Mouse (Mus musculus): Measurements from ENCODE around the gene Spata3. TPM values are rescaled to one million over a fixed set of nuclear protein-coding genes. Genes with fewer than 3 reads are reported as not detected.

Spata3 gene
- not detected in 2 replicates for polyA plus RNA-seq (2014; fragmentation: Nextera tagmentation; extraction: Ambion mirVana)

DNA sequence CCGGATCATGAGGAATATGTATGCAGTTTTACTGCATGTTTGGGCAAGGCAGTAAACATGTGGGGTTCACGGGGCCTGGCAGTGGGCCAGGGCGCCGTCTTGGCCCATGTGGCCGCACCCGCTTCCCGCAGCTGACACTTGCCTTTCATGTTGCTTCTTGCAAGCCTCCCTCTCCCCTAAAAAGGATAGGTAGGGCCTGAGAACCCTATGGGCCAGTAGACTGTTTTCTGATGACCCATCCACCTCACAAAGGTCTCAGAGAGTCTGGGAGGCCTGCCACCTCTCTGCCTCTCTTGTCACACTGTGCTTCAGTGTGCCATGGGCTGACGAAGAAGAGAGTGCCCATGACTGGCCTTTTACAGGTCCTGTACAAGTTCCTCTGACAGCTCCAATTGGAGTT lies at the start of gene Spata3:
Gene Spata3 (plus strand): TSS at position 301 of the 400 bp plus-strand sequence.
- 91% methylated on average over 8 of the region's 8 CpGs for WGBS

DNA sequence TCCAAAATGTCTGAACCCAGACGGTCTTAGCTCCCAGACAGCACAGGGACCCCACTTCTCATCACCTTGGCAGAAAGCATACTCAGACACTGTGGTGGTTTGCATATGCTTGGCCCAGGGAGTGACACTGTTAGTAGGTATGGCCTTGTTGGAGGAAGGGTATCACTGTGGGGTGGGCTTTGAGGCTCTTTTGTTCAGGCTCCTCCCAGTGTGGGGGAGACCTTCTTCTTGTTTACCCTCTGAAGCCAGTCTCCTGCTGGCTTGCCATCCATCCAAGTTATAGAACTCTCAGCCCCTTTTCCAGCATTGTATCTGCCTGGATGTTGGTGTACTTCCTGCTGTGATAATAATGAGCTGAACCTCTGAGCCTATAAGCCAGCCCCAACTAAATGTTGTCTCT lies 47.5 kb upstream of the Spata3 start:
- Histone ChIP-seq H3K27me3 (ENCODE audit: control insufficient read depth, insufficient read depth, low read length) (no peaks in the 10 kb centered on the region), H3K27ac (ENCODE audit: low read depth, low read length) (no peak overlapping the region), H3K4me1 (ENCODE audit: control insufficient read depth, insufficient read depth, low read length) (no peaks in the 10 kb centered on the region), H3K4me3 (ENCODE audit: low read depth, low read length) (no peak overlapping the region), H3K9me3 (ENCODE audit: control insufficient read depth, low read length) (no peaks in the 10 kb centered on the region), H3K36me3 (ENCODE audit: control insufficient read depth, insufficient read depth, low read length) (no peaks in the 10 kb centered on the region), H3K9ac (ENCODE audit: low read length) (no peak overlapping the region), H3K4me2 (ENCODE audit: low read depth) (no peak overlapping the region)
- WGBS, result 86% methylated on average over 1 of the region's 1 CpGs
- DNase-seq (ENCODE audit: low spot score) (no peak), ATAC-seq (ENCODE audit: insufficient read depth, low FRiP score, low TSS enrichment) (no peak)

More for the DNA sequence above, at the start of gene Spata3:
- no peak within 1 kb of the TSS for H3K4me2 ChIP-seq (ENCODE audit: low read depth)
- H3K4me1 ChIP-seq (ENCODE audit: control insufficient read depth, insufficient read depth, low read length), result peaks cover 2% of the 10 kb centered on the region; the same call in 1 of the 2 replicates
- H3K27ac ChIP-seq (ENCODE audit: low read depth, low read length), result no peak within 1 kb of the TSS
- ATAC-seq (ENCODE audit: insufficient read depth, low FRiP score, low TSS enrichment), result no peak
- H3K9me3 ChIP-seq (ENCODE audit: control insufficient read depth, low read length), result no peaks in the 10 kb centered on the region
- peaks cover 10% of the 10 kb centered on the region for H3K27me3 ChIP-seq (ENCODE audit: control insufficient read depth, insufficient read depth, low read length)
- H3K4me3 ChIP-seq (ENCODE audit: low read depth, low read length), result no peak within 1 kb of the TSS
- no peak within 1 kb of the TSS for H3K9ac ChIP-seq (ENCODE audit: low read length)
- no peaks in the 10 kb centered on the region for H3K36me3 ChIP-seq (ENCODE audit: control insufficient read depth, insufficient read depth, low read length)
- DNase-seq (ENCODE audit: low spot score), result no peak

DNA sequence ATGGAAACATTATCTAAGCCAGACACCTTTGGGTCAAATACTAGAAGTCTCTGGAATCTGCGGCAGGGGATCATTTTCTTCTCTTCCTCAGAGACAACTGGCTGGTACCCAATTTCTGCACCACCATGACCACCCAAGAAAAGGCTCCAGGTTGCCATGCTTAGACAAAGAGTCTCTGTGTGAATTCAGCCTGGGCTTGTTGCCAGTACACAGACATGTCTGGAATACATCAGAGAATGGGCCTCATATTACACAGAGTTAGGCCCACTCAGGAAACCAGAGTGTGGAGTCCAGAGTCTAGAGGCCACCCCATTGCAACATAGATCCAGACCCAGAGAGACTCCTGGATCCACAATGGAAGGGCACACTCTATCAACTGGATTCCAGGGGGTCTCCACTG lies 47.1 kb upstream of the Spata3 start:
- Histone ChIP-seq H3K36me3 (ENCODE audit: control insufficient read depth, insufficient read depth, low read length) (no peaks in the 10 kb centered on the region), H3K27ac (ENCODE audit: low read depth, low read length) (no peak overlapping the region), H3K4me3 (ENCODE audit: low read depth, low read length) (no peak overlapping the region), H3K4me2 (ENCODE audit: low read depth) (no peak overlapping the region), H3K27me3 (ENCODE audit: control insufficient read depth, insufficient read depth, low read length) (no peaks in the 10 kb centered on the region), H3K9ac (ENCODE audit: low read length) (no peak overlapping the region), H3K9me3 (ENCODE audit: control insufficient read depth, low read length) (no peaks in the 10 kb centered on the region), H3K4me1 (ENCODE audit: control insufficient read depth, insufficient read depth, low read length) (no peaks in the 10 kb centered on the region)
- ATAC-seq (ENCODE audit: insufficient read depth, low FRiP score, low TSS enrichment) (no peak), DNase-seq (ENCODE audit: low spot score) (no peak)
- WGBS, result 79% methylated on average over 1 of the region's 1 CpGs

DNA sequence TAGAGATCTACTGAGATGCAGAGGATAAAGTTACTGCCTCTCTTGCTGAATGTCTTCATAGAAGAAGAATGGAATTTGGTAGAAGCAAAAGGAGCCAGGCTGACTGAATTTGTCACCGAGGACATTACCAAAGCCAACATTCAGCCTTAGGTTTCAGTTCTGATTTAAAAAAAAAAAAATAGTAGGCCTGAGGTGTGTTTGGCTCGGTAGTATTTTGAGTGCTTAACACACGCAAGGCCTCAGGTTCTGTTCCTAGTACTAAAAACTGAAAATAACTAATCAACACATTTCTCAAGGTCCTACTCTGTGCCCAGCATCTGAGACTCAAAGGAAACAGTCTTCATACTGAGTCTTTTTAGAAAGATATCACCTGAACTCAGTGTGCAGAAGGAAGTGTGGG lies 45.5 kb upstream of the Spata3 start:
- ATAC-seq (ENCODE audit: insufficient read depth, low FRiP score, low TSS enrichment), result no peak
- Histone ChIP-seq H3K9ac (ENCODE audit: low read length) (no peak overlapping the region), H3K9me3 (ENCODE audit: control insufficient read depth, low read length) (no peaks in the 10 kb centered on the region), H3K4me3 (ENCODE audit: low read depth, low read length) (no peak overlapping the region), H3K36me3 (ENCODE audit: control insufficient read depth, insufficient read depth, low read length) (no peaks in the 10 kb centered on the region), H3K27me3 (ENCODE audit: control insufficient read depth, insufficient read depth, low read length) (no peaks in the 10 kb centered on the region), H3K4me2 (ENCODE audit: low read depth) (no peak overlapping the region), H3K4me1 (ENCODE audit: control insufficient read depth, insufficient read depth, low read length) (no peaks in the 10 kb centered on the region), H3K27ac (ENCODE audit: low read depth, low read length) (no peak overlapping the region)
- DNase-seq (ENCODE audit: low spot score), result no peak
- 90% methylated on average over 3 of the region's 3 CpGs for WGBS

DNA sequence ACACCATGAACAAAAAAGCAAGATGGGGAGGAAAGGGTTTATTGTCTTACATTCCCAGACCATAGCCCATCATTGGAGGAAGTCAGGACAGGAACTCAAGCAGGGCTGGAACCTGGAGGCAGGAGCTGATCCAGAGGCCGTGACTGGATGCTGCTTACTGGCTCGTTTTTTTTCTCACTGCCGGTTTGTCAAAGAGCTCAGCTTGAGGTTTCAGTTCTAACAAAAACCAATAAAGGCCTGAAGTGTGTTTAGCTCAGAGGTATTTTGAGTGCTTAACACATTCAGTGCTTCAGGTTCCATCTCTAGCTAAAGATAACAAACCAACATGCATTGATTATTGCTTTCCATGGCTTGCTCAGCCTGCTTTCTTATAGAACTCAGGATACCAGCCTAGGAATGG lies 44.3 kb upstream of the Spata3 start:
- 68% methylated on average over 3 of the region's 3 CpGs for WGBS
- no peaks in the 10 kb centered on the region for H3K27me3 ChIP-seq (ENCODE audit: control insufficient read depth, insufficient read depth, low read length)
- no peaks in the 10 kb centered on the region for H3K36me3 ChIP-seq (ENCODE audit: control insufficient read depth, insufficient read depth, low read length)
- DNase-seq (ENCODE audit: low spot score), result no peak
- no peaks in the 10 kb centered on the region for H3K9me3 ChIP-seq (ENCODE audit: control insufficient read depth, low read length)
- H3K9ac ChIP-seq (ENCODE audit: low read length), result no peak overlapping the region
- H3K4me3 ChIP-seq (ENCODE audit: low read depth, low read length), result no peak overlapping the region
- H3K4me1 ChIP-seq (ENCODE audit: control insufficient read depth, insufficient read depth, low read length), result no peaks in the 10 kb centered on the region
- no peak for ATAC-seq (ENCODE audit: insufficient read depth, low FRiP score, low TSS enrichment)
- H3K4me2 ChIP-seq (ENCODE audit: low read depth), result no peak overlapping the region
- H3K27ac ChIP-seq (ENCODE audit: low read depth, low read length), result no peak overlapping the region

DNA sequence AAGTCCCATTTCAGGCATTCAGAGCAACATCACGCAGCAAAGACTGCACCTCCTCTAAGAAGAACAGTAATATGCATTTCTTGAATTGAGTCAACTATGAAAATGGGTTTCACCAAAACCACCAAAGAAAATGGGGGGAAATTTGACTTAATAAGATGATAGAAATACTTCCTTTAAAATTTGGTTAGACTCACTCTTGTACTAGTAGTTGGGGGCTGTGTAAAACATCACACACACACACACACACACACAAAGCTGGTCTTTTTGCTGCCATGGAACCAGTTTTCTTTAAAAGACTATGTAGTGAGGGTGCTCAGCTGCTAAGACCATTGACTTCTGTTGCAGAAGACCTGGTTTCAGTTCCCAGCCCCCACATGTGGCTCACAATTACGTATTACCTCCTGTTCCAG lies 43.1 kb upstream of the Spata3 start:
- DNase-seq (ENCODE audit: low spot score), result no peak
- Histone ChIP-seq H3K36me3 (ENCODE audit: control insufficient read depth, insufficient read depth, low read length) (no peaks in the 10 kb centered on the region), H3K27me3 (ENCODE audit: control insufficient read depth, insufficient read depth, low read length) (no peaks in the 10 kb centered on the region), H3K27ac (ENCODE audit: low read depth, low read length) (no peak overlapping the region), H3K4me3 (ENCODE audit: low read depth, low read length) (no peak overlapping the region), H3K9me3 (ENCODE audit: control insufficient read depth, low read length) (no peaks in the 10 kb centered on the region), H3K9ac (ENCODE audit: low read length) (no peak overlapping the region), H3K4me1 (ENCODE audit: control insufficient read depth, insufficient read depth, low read length) (no peaks in the 10 kb centered on the region), H3K4me2 (ENCODE audit: low read depth) (no peak overlapping the region)
- WGBS, result 93% methylated on average over 2 of the region's 2 CpGs
- no peak for ATAC-seq (ENCODE audit: insufficient read depth, low FRiP score, low TSS enrichment)

DNA sequence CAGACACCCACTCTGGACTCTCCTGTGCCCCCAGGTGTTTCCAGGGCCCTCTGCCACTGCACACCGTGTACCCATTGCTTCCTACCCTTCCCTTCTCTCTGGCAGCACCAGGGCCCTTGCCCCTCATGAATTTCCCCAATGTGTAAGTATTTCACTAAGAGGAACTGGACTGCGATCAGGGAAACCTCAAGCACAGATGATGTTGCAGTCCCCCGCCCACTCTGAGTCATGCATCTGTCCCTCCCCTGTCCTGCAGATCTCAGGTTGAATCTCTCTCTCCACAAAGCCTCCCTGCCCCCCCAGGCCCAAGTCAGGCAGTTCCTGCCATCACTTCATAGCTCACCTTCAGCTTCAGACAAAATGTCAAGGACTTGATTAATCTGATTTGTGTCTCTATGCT lies 38.9 kb upstream of the Spata3 start:
- H3K27me3 ChIP-seq (ENCODE audit: control insufficient read depth, insufficient read depth, low read length), result no peaks in the 10 kb centered on the region
- DNase-seq (ENCODE audit: low spot score) (no peak), ATAC-seq (ENCODE audit: insufficient read depth, low FRiP score, low TSS enrichment) (no peak)
- WGBS, result 86% methylated on average over 3 of the region's 3 CpGs
- no peaks in the 10 kb centered on the region for H3K9me3 ChIP-seq (ENCODE audit: control insufficient read depth, low read length)
- no peak overlapping the region for H3K4me2 ChIP-seq (ENCODE audit: low read depth)
- H3K4me1 ChIP-seq (ENCODE audit: control insufficient read depth, insufficient read depth, low read length), result no peaks in the 10 kb centered on the region
- H3K27ac ChIP-seq (ENCODE audit: low read depth, low read length), result no peak overlapping the region
- no peak overlapping the region for H3K4me3 ChIP-seq (ENCODE audit: low read depth, low read length)
- no peaks in the 10 kb centered on the region for H3K36me3 ChIP-seq (ENCODE audit: control insufficient read depth, insufficient read depth, low read length)
- H3K9ac ChIP-seq (ENCODE audit: low read length), result no peak overlapping the region

DNA sequence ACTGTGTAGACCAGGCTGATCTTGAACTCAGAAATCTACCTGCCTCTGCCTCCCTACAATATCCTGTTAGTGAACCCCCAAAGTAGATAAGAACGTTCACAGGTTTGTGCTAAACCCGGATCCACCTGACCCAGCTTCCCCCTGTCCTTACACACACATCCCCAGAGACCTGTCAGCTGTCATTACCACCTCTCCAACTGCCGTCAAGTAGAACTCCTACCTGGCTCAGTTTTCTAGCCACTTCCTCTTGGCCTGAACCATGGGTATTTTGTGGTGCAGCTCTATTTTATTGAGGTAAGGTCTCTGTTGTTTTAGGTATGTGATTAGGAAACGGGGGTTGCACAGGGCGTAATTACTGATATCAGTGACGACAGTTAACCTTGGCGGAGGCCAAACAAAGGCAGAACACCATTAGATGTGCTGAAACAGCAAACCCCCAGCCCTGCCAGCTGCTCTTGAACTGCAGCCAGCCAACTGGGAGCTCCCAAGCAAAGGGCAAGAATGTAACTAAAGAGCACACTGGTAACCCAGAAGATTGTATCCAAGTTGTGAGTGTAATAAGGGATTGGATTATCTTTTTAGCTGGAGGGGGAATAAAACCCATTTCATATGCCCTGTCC lies 34.8 kb upstream of the Spata3 start:
- H3K4me3 ChIP-seq (ENCODE audit: low read depth, low read length), result no peak overlapping the region
- 81% methylated on average over 7 of the region's 7 CpGs for WGBS
- no peaks in the 10 kb centered on the region for H3K4me1 ChIP-seq (ENCODE audit: control insufficient read depth, insufficient read depth, low read length)
- no peaks in the 10 kb centered on the region for H3K9me3 ChIP-seq (ENCODE audit: control insufficient read depth, low read length)
- H3K4me2 ChIP-seq (ENCODE audit: low read depth), result no peak overlapping the region
- DNase-seq (ENCODE audit: low spot score), result no peak
- no peaks in the 10 kb centered on the region for H3K27me3 ChIP-seq (ENCODE audit: control insufficient read depth, insufficient read depth, low read length)
- H3K36me3 ChIP-seq (ENCODE audit: control insufficient read depth, insufficient read depth, low read length), result no peaks in the 10 kb centered on the region
- ATAC-seq (ENCODE audit: insufficient read depth, low FRiP score, low TSS enrichment), result no peak
- no peak overlapping the region for H3K27ac ChIP-seq (ENCODE audit: low read depth, low read length)
- H3K9ac ChIP-seq (ENCODE audit: low read length), result no peak overlapping the region

DNA sequence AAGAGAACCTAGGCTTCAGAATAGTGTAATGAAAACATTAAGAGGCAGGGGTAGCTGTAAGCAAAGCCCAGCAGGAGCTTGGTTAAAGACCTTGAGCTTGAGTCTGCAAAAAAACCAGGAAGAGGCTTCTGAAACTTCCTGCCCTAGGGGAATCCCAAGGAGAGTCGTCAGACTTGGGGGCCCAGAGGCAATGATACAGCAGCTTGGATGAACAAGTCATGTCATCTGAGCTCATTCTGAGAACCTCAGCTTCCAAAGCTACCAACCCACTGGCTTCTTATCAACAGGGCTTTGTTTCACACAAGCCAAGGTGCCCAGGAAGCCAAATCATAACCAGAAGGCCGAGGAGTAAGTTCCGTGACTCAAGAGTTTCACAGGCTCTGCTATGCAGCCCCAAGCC lies 30.8 kb upstream of the Spata3 start:
- Histone ChIP-seq H3K9ac (ENCODE audit: low read length) (no peak overlapping the region), H3K36me3 (ENCODE audit: control insufficient read depth, insufficient read depth, low read length) (no peaks in the 10 kb centered on the region), H3K4me3 (ENCODE audit: low read depth, low read length) (no peak overlapping the region), H3K27me3 (ENCODE audit: control insufficient read depth, insufficient read depth, low read length) (no peaks in the 10 kb centered on the region), H3K4me2 (ENCODE audit: low read depth) (no peak overlapping the region), H3K9me3 (ENCODE audit: control insufficient read depth, low read length) (no peaks in the 10 kb centered on the region), H3K4me1 (ENCODE audit: control insufficient read depth, insufficient read depth, low read length) (no peaks in the 10 kb centered on the region), H3K27ac (ENCODE audit: low read depth, low read length) (no peak overlapping the region)
- DNase-seq (ENCODE audit: low spot score) (no peak), ATAC-seq (ENCODE audit: insufficient read depth, low FRiP score, low TSS enrichment) (no peak)
- WGBS, result 89% methylated on average over 3 of the region's 3 CpGs

Data from neural tube, embryonic 11.5 days (tissue).